Mouse (Mus musculus) hindbrain, embryonic 11.5 days (tissue): ENCODE data around the gene Ina. TPM values are rescaled to one million over a fixed set of nuclear protein-coding genes. Genes with fewer than 3 reads are reported as not detected.

Experiments
- ATAC-seq: fragments of 200-750 bp; cut with Nextera tagmentation; 2 replicates; pipeline ENCODE4 v1.8.0; 2017; ENCODE audit warnings: mild to moderate bottlenecking, moderate TSS enrichment, moderate library complexity; ENCODE audit not compliant: low FRiP score
- DNase-seq: peaks from one replicate; pipeline ENCODE4 v3.0.0-alpha.2; 2015; ENCODE audit warnings: low spot score
- H3K27ac ChIP-seq: fragments of 300-500 bp; sonication (generic); 2 replicates; pipeline ENCODE4 v1.5.1; 2014; ENCODE audit warnings: mild to moderate bottlenecking, low read depth, low read length
- H3K27me3 ChIP-seq: fragments of 300-500 bp; sonication (generic); 2 replicates; pipeline ENCODE4 v1.6.1; 2014; ENCODE audit warnings: mild to moderate bottlenecking, low read length, moderate library complexity, mixed read lengths; ENCODE audit not compliant: control insufficient read depth, insufficient read depth
- H3K36me3 ChIP-seq: fragments of 300-500 bp; sonication (generic); 2 replicates; pipeline ENCODE4 v1.6.1; 2014; ENCODE audit warnings: mild to moderate bottlenecking, low read length, moderate library complexity, mixed read lengths; ENCODE audit not compliant: control insufficient read depth, insufficient read depth
- H3K4me1 ChIP-seq: fragments of 300-500 bp; sonication (generic); replicated peaks from 2 replicates; pipeline ENCODE4 v1.6.1; 2014; ENCODE audit warnings: low read length, mixed read lengths; ENCODE audit not compliant: control insufficient read depth, insufficient read depth
- H3K4me2 ChIP-seq: fragments of 300-500 bp; sonication (generic); replicated peaks from 2 replicates; pipeline ENCODE4 v1.6.1; 2014; ENCODE audit warnings: mild to moderate bottlenecking, low read depth, low read length
- H3K4me3 ChIP-seq: fragments of 300-500 bp; sonication (generic); 2 replicates; pipeline ENCODE4 v1.5.1; 2014; ENCODE audit warnings: low read depth, low read length
- H3K9ac ChIP-seq: fragments of 300-500 bp; sonication (generic); 2 replicates; pipeline ENCODE4 v1.6.1; 2014; ENCODE audit warnings: low read depth, low read length
- H3K9me3 ChIP-seq: fragments of 300-500 bp; sonication (generic); 2 replicates; pipeline ENCODE4 v1.6.1; 2016; ENCODE audit warnings: low read length; ENCODE audit not compliant: control insufficient read depth
- WGBS: fragments of 180-500 bp; shearing (Covaris S2); extraction: QIAGEN DNeasy Blood & Tissue Kit; methylation state at CpG from one replicate; pipeline ENCODE4 v1.1.7; 2014; 5-methylcytosine and 5-hydroxymethylcytosine counted together
- polyA plus RNA-seq: library from polyadenylated mRNA; unstranded; fragments of >200 nt; fragmentation: Nextera tagmentation; extraction: Ambion mirVana; gene quantifications from 2 replicates; pipeline ENCODE4 v1.2.1, GENCODE M21; 2014

Ina gene
- polyA plus RNA-seq, 1 experiment from 2014 or later = 266 TPM

DNA sequence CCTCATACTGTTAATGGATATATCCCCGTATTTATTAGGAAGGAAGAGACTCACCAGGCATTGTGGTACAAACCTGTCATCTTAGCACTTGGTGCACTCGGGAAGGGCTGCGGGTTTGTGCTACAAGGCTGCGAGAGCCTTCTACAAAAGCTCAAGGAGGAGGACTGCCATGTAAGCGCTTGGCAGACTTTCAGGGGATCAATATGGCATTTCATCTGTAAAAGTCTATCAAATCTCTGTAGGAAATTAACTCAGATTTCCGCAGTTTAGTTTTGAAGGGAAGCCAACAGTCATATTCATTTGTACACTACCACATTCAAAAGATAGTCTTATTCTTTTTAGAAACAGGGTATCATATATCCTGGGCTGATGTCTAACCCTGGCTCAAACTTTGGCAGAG is 17.3 kb downstream of the Ina start:
- Histone ChIP-seq H3K27me3 (no peaks in the 10 kb centered on the region), H3K36me3 (peaks cover 2% of the 10 kb centered on the region; the same call in 1 of the 2 replicates), H3K9me3 (no peaks in the 10 kb centered on the region), H3K4me3 (no peak overlapping the region), H3K9ac (no peak overlapping the region), H3K27ac (no peak overlapping the region), H3K4me2 (no peak overlapping the region), H3K4me1 (no peaks in the 10 kb centered on the region)
- WGBS = 97% methylated on average over 6 of the region's 6 CpGs
- DNase-seq (no peak), ATAC-seq (no peak)

DNA sequence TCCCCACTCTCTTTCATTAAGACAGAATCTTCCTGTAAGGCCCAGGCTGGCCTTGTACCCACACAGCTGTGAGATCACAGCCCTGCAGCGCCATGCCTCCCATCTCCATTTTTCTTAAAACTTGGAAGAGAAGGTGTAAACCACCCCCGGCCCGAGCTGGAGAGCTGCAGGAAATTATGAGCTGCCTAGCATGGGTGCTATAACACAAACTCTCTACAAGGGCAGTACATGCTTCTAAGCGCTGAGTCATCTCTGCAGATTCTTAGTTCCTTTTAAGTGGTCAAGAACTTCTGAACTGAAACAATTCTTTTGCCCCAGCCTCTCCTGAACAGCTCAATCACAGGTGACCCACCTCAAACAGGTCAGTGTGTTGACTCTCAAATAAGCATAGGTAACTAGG is 20.4 kb downstream of the Ina start:
- DNase-seq (no peak), ATAC-seq (no peak)
- Histone ChIP-seq H3K9ac (no peak overlapping the region), H3K27ac (no peak overlapping the region), H3K4me2 (no peak overlapping the region), H3K9me3 (no peaks in the 10 kb centered on the region), H3K4me1 (no peaks in the 10 kb centered on the region), H3K36me3 (peaks cover 5% of the 10 kb centered on the region), H3K27me3 (no peaks in the 10 kb centered on the region), H3K4me3 (no peak overlapping the region)
- WGBS = 90% methylated on average over 4 of the region's 4 CpGs

GRCm38 (mm10) chr19:47036596-47036995 is 22.1 kb downstream of the Ina start:
- H3K27me3 ChIP-seq = no peaks in the 10 kb centered on the region
- H3K4me3 ChIP-seq = no peak overlapping the region
- H3K4me2 ChIP-seq = no peak overlapping the region
- DNase-seq (no peak), ATAC-seq (no peak)
- no peak overlapping the region for H3K27ac ChIP-seq
- H3K4me1 ChIP-seq = no peaks in the 10 kb centered on the region
- no peak overlapping the region for H3K9ac ChIP-seq
- peaks cover 5% of the 10 kb centered on the region for H3K36me3 ChIP-seq
- 90% methylated on average over 3 of the region's 3 CpGs for WGBS
- no peaks in the 10 kb centered on the region for H3K9me3 ChIP-seq

DNA sequence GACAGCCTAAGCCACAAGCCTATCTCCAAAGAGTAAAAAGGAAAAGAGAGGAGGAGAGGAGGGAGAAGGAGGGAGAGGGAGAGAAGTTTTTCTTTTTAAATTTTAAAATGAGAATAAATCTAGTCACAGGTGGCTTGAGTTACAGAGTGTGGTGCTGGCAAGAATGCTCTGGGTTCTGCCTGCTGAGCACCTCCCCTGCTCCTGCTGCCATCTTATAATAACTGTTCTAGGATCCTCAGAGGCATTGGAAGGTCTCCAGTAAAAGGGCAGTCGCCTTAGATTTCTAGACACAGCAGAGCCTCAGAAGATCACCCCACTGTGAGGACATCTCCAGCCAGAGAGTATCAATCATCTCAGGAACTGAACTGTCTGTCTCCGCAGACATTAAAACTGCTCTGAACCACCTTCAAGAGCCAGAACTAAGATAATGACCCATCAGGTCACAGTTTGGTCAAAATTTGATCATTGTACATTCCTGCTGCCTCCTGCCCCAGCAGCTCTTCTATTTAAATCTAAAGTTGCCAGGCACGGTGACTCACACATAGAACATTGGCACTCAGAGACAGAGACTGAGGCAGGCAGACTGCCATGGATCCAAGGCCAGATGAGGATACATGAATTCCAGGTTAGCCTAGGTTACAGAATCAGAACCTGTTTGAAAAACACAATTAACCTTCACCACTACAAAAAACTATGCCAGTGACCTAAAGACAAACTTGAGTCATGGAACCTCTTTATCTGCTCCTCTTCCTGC is 26.4 kb downstream of the Ina start:
- Histone ChIP-seq H3K9ac (no peak overlapping the region), H3K36me3 (peaks cover 3% of the 10 kb centered on the region; the same call in 1 of the 2 replicates), H3K4me1 (no peaks in the 10 kb centered on the region), H3K27ac (no peak overlapping the region), H3K4me3 (no peak overlapping the region), H3K27me3 (no peaks in the 10 kb centered on the region), H3K9me3 (no peaks in the 10 kb centered on the region), H3K4me2 (no peak overlapping the region)
- no peak for ATAC-seq
- WGBS = 92% methylated on average over 3 of the region's 3 CpGs
- no peak for DNase-seq

DNA sequence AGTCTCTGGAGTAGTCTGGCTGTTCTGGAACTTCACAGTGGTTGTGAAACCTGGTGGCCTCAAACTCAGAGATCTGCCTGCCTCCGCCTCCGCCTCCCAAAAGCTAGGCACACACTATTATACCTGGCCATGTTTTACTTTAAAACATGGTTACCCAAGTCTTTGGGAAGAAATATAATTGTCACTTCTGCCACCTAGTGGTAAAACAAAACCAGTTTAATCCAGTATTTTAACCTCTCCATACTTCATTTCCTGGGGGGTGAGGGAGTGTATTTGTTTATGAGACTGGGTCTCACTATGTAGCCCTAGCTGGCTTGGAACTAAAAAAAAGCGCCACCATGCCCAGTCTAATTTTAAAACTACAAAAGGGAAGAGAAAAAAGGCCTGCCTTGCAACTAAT is 29.1 kb downstream of the Ina start:
- H3K9me3 ChIP-seq = no peaks in the 10 kb centered on the region
- no peak overlapping the region for H3K4me3 ChIP-seq
- no peak overlapping the region for H3K9ac ChIP-seq
- DNase-seq (no peak), ATAC-seq (no peak)
- H3K4me1 ChIP-seq = no peaks in the 10 kb centered on the region
- no peaks in the 10 kb centered on the region for H3K36me3 ChIP-seq
- no peaks in the 10 kb centered on the region for H3K27me3 ChIP-seq
- no peak overlapping the region for H3K27ac ChIP-seq
- WGBS = 87% methylated on average over 3 of the region's 3 CpGs
- no peak overlapping the region for H3K4me2 ChIP-seq

DNA sequence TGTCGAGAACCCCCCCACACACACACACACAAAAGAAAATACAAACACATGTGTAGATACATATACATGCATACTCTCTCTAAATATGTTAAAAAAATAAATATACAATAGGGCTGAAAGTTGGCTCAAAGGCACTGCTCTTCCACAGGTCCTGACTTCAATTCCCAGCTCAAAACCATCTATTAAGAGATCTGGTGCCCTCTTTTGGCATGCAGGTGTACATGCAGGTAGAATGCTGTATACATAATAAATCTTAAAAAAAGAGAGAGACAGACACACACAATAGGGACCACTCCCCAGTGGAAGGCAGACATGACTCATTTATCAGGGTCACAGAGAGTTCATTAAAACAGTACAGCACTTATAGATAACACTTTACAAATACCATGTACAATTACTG is 31.8 kb downstream of the Ina start:
- H3K36me3 ChIP-seq = no peaks in the 10 kb centered on the region
- no peak overlapping the region for H3K4me3 ChIP-seq
- DNase-seq (no peak), ATAC-seq (no peak)
- H3K27ac ChIP-seq = no peak overlapping the region
- no peak overlapping the region for H3K4me2 ChIP-seq
- WGBS = 100% methylated on average over 1 of the region's 1 CpGs
- H3K9ac ChIP-seq = no peak overlapping the region
- H3K4me1 ChIP-seq = no peaks in the 10 kb centered on the region
- H3K27me3 ChIP-seq = no peaks in the 10 kb centered on the region
- no peaks in the 10 kb centered on the region for H3K9me3 ChIP-seq

DNA sequence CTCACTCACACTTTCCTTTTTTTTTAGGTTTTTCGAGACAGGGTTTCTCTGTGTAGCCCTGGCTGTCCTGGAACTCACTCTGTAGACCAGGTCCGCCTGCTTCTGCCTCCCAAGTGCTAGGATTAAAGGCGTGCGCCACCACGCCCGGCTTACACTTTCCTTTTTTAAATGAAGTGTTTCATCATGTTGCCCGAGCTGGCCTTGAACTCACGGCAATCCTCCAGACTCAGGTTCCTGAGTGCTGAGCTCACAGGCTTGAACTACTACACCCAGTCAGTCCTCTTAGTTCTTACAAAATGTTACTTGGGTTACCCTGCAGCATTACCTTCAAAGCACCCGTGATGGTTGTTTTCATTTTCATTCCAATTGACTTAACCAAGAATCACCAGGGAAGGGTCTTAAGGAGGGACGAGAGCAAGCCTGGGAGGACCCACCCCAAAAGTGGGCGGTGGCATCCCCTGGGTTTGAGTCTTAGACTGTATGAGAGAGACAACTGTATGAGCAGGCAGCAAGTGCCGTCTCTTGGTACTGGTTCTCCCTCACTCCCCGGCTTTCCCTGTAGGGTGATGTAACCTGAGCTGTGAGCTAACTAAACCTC is 32.8 kb downstream of the Ina start:
- Histone ChIP-seq H3K9me3 (no peaks in the 10 kb centered on the region), H3K4me3 (no peak overlapping the region), H3K27me3 (no peaks in the 10 kb centered on the region), H3K4me1 (no peaks in the 10 kb centered on the region), H3K9ac (no peak overlapping the region), H3K27ac (no peak overlapping the region), H3K4me2 (no peak overlapping the region), H3K36me3 (no peaks in the 10 kb centered on the region)
- DNase-seq = no peak
- no peak for ATAC-seq
- WGBS = 88% methylated on average over 13 of the region's 13 CpGs

- H3K4me1 ChIP-seq = no peaks in the 10 kb centered on the region
- no peak overlapping the region for H3K4me3 ChIP-seq
- H3K9me3 ChIP-seq = no peaks in the 10 kb centered on the region
- no peak for DNase-seq
- H3K9ac ChIP-seq = no peak overlapping the region
- ATAC-seq = no peak
- WGBS = 74% methylated on average over 4 of the region's 4 CpGs
- no peaks in the 10 kb centered on the region for H3K36me3 ChIP-seq
- no peak overlapping the region for H3K27ac ChIP-seq
- peak overlapping the region; percentile 14; the same call in 1 of the 2 replicates for H3K4me2 ChIP-seq
- no peaks in the 10 kb centered on the region for H3K27me3 ChIP-seq
These were observed 34.6 kb downstream of the Ina start for GRCm38 (mm10) chr19:47049061-47049460.

GRCm38 (mm10) chr19:47049840-47050239 is 35.3 kb downstream of the Ina start:
- DNase-seq (no peak), ATAC-seq (no peak)
- Histone ChIP-seq H3K4me3 (peak overlapping the region; percentile 75), H3K9me3 (no peaks in the 10 kb centered on the region), H3K27ac (peak overlapping the region; percentile 88), H3K9ac (peak overlapping the region; percentile 74), H3K36me3 (no peaks in the 10 kb centered on the region), H3K4me2 (peak overlapping the region; percentile 71), H3K27me3 (no peaks in the 10 kb centered on the region), H3K4me1 (no peaks in the 10 kb centered on the region)
- 7% methylated on average over 7 of the region's 7 CpGs for WGBS
